Mouse (Mus musculus): ENCODE measurements around the gene Slc38a10. TPM values are rescaled to one million over a fixed set of nuclear protein-coding genes. Genes with fewer than 3 reads are reported as not detected.
A peak's percentile ranks its signal among the peaks of the same experiment; 100 is the strongest.

Slc38a10 gene
- total RNA-seq, 1 experiment from 2014 or later, result 40.6 TPM

- no peak for ATAC-seq (replicated peaks; ENCODE audit: insufficient number of reproducible peaks, low FRiP score, low TSS enrichment, poor library complexity, severe bottlenecking)
Observed at GRCm38 (mm10) chr11:120071731-120072320, 79.3 kb downstream of the Slc38a10 start.

- peak; percentile 15; the same call in 1 of the 2 replicates for ATAC-seq (replicated peaks; ENCODE audit: insufficient number of reproducible peaks, low FRiP score, low TSS enrichment, poor library complexity, severe bottlenecking)
Observed at GRCm38 (mm10) chr11:120071065-120071464, 80.1 kb downstream of the Slc38a10 start.

DNA sequence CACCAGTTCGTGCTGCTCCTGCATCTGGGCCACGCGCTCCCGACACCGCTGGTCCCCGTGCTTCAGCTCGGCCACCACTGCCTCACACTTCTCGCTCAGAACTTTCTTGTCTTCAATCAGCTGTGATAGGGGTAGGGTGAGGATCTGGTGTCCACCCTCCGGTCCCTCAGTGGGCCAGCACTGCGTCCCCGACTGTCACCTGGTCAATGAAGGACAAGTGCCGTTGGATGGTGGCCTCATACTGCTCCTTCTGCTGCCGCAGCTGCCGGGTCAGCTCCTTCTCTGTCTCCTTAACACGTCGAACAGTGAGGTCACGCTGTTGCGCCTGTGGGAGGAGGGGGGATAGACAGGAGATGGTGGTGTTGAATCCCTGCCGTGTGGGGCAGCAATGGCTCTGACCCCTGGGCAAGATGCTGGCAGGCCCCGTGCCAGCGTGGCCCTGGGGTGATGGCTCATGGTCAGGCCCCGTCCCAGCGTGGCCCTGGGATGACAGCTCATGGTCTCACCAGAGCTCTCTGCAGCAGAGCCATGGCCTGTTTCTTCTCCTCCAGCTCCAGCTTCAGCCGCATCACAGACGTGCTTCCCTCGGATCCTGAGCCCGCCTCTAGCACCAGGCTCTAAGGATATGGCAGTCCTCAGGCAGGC, 80.7 kb downstream of the Slc38a10 start:
- ATAC-seq (replicated peaks; ENCODE audit: insufficient number of reproducible peaks, low FRiP score, low TSS enrichment, poor library complexity, severe bottlenecking), result no peak

DNA sequence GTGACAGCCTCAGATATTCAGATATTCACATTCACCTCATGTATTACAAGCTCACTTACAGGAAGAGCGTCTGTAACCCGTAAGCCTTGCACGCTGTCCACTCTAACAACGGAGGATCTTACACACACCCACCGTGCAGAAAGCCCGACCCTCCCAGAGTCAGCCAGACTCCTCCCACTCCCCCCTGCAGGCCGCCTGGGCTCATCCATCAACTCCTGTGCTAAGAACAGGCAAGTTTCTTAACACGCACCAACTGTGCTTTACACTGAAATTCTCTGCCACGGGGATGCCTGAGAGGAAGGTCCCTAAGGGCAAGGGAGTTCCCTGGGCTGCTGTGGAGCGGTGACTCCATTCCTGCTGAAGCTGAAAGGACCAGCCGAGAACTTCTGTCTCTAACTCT, 81.9 kb downstream of the Slc38a10 start:
- ATAC-seq (replicated peaks; ENCODE audit: insufficient number of reproducible peaks, low FRiP score, low TSS enrichment, poor library complexity, severe bottlenecking), result no peak

DNA sequence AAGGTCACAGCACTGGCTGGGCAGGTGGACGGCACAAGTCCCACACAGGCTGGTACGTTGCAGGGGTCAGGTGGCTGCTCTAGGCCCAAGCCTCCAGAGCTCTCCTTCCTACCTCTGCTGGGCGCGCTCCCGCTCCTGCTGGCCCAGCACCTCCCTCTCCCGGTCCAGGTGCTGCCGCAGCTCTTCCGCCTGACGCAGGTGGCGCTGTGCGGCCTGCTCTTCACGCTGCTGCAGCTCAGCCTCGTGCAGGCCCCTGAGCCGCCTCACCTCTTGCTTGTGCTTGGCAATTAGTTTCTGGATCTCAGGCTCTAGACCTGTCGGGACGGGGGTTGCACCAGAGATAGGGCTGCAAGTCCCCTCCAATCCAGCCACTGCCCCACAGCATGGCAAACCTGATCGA, 83.3 kb downstream of the Slc38a10 start:
- ATAC-seq (replicated peaks; ENCODE audit: insufficient number of reproducible peaks, low FRiP score, low TSS enrichment, poor library complexity, severe bottlenecking), result no peak

GRCm38 (mm10) chr11:120065291-120065690, 85.9 kb downstream of the Slc38a10 start:
- ATAC-seq (replicated peaks; ENCODE audit: insufficient number of reproducible peaks, low FRiP score, low TSS enrichment, poor library complexity, severe bottlenecking), result peak; percentile 47; the same call in 1 of the 2 replicates

DNA sequence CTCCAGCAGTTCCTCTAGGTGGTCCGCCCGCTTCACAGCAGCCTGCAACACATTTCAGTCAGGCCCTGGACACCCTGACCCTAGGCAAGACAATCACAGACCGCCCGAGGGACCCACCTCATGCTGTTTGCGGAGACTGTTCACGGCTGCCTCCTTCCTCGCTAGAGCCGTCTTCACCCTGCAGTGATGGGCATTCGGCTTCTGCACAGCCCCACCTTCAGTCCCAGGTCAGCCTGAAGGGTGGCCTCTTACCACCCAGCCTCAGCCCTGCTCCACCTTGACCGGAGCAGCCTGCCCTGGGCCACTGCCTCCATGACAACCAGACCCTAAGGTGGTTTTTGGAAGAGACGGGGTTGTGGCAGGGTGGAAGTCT, 86.5 kb downstream of the Slc38a10 start:
- no peak for ATAC-seq (replicated peaks; ENCODE audit: insufficient number of reproducible peaks, low FRiP score, low TSS enrichment, poor library complexity, severe bottlenecking)

DNA sequence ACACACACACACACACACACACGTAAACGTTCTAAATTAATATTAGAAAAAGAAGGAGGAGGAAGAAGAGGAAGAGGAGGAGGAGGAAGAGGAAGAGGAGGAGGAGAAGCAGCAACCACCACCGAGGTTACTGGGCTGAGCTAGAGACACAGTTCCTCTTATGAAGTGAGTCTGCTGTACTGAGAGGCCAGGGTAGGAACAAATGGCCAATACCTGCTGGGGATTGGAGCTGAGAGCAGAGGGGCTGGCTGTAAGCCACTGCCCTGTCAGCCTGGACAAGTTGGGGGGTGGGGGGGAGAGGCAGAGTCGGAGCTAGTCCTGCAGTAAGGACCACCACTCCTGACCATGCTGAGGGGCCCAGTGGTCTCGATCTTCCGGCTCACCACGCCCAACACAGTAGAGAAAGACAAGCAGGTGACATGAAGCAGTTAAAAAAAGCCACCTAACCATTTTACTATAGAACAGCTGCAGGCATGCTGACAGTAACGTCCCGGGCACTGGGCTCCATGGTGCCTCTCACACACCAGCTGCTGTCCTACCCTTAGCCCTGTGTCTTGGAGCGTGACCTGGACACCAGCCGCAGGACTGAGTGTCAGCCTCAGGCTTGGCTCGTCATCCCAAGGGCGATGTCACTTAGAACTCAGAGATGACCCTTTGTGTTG, 87.0 kb downstream of the Slc38a10 start:
- ATAC-seq (replicated peaks; ENCODE audit: insufficient number of reproducible peaks, low FRiP score, low TSS enrichment, poor library complexity, severe bottlenecking), result no peak

DNA sequence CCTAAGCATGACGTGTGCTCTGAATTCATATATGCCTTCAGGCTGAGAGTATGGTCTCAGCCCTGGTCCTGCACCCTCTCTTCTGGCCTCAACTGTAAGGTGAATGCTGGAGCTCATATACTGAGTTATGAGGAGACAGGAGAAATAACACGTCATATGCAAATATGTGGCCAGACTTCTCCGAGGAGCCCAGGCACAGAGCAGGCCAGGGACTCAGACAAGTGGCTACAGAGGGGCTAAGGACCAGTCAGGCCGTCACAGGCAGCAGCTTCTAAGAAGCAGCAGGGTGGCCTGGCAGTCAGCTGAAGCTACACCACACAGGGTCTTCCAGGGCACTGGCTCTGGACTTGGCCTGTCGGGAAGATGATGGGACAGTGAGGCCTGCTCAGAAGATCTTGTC, 87.8 kb downstream of the Slc38a10 start:
- ATAC-seq (replicated peaks; ENCODE audit: insufficient number of reproducible peaks, low FRiP score, low TSS enrichment, poor library complexity, severe bottlenecking), result no peak

- no peak for ATAC-seq (replicated peaks; ENCODE audit: insufficient number of reproducible peaks, low FRiP score, low TSS enrichment, poor library complexity, severe bottlenecking)
Observed at GRCm38 (mm10) chr11:120060634-120061033, 90.5 kb downstream of the Slc38a10 start.

- no peak for ATAC-seq (replicated peaks; ENCODE audit: insufficient number of reproducible peaks, low FRiP score, low TSS enrichment, poor library complexity, severe bottlenecking)
Observed at GRCm38 (mm10) chr11:120055953-120056732, 95.0 kb downstream of the Slc38a10 start.

Other genes starting within 250 kb of the Slc38a10 start
- gene Chmp6, start 237.9 kb downstream of the Slc38a10 start, total RNA-seq (2017), result 17.3 to 54.0 TPM (median 33.5 TPM) in 3 replicates
- gene Baiap2, start 208.6 kb downstream of the Slc38a10 start, total RNA-seq (2017), result 3.5 to 13.2 TPM (median 10.2 TPM) in 3 replicates
- gene Aatk, start 104.2 kb downstream of the Slc38a10 start, total RNA-seq (2017), result 0.21 to 0.29 TPM (median 0.29 TPM) in 3 replicates
- gene Cep131, start 64.5 kb downstream of the Slc38a10 start, total RNA-seq (2017), result 2.9 to 9.1 TPM (median 8.3 TPM) in 3 replicates
- 13.9 to 20.6 TPM (median 17.0 TPM) in 3 replicates for gene Tepsin, start 52.6 kb downstream of the Slc38a10 start, total RNA-seq (2017)
- 21.0 to 40.3 TPM (median 25.7 TPM) in 3 replicates for gene Ndufaf8, start 52.4 kb downstream of the Slc38a10 start, total RNA-seq (2017)
- gene Bahcc1, start 81.6 kb upstream of the Slc38a10 start, total RNA-seq (2017), result 0.68 to 0.85 TPM (median 0.76 TPM) in 3 replicates
- 1,753 to 2,142 TPM (median 1,849 TPM) in 3 replicates for gene Actg1, start 197.2 kb upstream of the Slc38a10 start, total RNA-seq (2017)
- 0.29 to 0.75 TPM in 2 of 3 replicates, not detected in the other for gene Fscn2, start 210.2 kb upstream of the Slc38a10 start, total RNA-seq (2017)
- 5.5 to 16.4 TPM (median 9.4 TPM) in 3 replicates for gene Faap100, start 227.4 kb upstream of the Slc38a10 start, total RNA-seq (2017)

Data from monocyte, adult 5-6 weeks (primary cell).